In the genomic region with DNA sequence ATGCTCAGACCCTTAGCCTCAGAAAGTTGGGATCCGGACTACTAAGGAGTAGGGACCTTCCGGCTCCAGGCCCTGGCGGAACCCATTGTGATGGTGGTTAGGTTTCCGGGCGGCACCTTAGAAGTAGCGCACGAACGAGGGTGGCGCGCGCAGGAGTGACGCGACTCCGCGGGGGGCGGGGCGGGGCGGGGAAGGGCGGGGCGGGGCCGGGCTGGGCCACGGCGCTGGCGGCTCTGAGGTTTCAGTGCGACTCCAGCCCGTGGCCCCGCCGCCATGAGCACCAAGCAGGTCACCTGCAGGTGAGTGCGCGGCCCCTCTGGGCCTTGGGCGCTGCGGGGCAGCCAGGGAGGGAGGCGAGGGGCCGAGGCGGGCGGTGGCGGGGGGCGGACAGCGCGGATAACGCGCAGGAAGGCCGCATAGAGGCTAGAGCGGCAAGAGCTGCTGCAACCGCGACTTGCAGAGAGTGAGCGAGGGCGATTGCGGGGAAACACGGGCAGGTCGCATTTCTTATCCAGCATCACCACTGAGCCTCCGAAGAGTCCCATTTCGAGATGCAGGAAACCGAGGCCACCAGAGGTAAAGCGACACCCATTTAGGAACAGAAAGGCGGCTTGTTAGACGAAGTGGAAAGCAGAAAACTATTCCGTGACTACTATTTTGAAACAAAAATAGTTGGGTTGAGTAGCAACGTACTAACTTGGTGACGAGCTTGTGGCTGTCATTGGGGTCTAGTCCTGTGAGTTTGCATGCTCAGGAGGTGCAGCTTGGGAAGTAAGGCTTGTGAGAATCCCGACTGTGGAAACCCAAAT, we compare ENCODE assay signal across 8 mouse cellular contexts. TPM values are rescaled to one million over a fixed set of nuclear protein-coding genes. Genes with fewer than 3 reads are reported as not detected.
DNase-seq lines count a peak whose midpoint lies in the region; ATAC-seq and TF ChIP-seq lines count a peak whose summit lies in the region.

A gene (plus strand): TSS at position 188 of the 809 bp plus-strand sequence.

- H3K9me3 ChIP-seq in MEL (replicated peaks; ENCODE audit: insufficient read depth, low read length): no peaks in the 10 kb centered on the region
- no peaks in the 10 kb centered on the region for H3K9me3 ChIP-seq in forebrain, embryonic 16.5 days (ENCODE audit: control insufficient read depth, low read length)
- no peaks in the 10 kb centered on the region for H3K9me3 ChIP-seq in lung, embryonic 14.5 days (ENCODE audit: low read depth, low read length)

- peaks cover 2 to 5% of the 10 kb centered on the region in 2 experiments; a peak in 3 of 4 replicates for H3K4me1 ChIP-seq in MEL (ENCODE audit: control insufficient read depth in 1 of 2, insufficient read depth in 2 of 2, low read length in 2 of 2)
- H3K4me1 ChIP-seq in forebrain, embryonic 16.5 days (replicated peaks; ENCODE audit: control insufficient read depth, insufficient read depth, low read length): peaks cover 8% of the 10 kb centered on the region
- H3K4me1 ChIP-seq in lung, embryonic 14.5 days (ENCODE audit: insufficient read depth): 0 out of 2 replicates have a peak, but pooled peaks cover 2% of the 10 kb centered on the region

- peaks cover 0 to 10% of the 10 kb centered on the region in 2 experiments; a peak in 2 of 4 replicates for H3K36me3 ChIP-seq in MEL (ENCODE audit: control insufficient read depth in 1 of 2, insufficient read depth in 2 of 2, low read length in 2 of 2)
- H3K36me3 ChIP-seq in forebrain, embryonic 16.5 days (ENCODE audit: control insufficient read depth, insufficient read depth): no peaks in the 10 kb centered on the region
- H3K36me3 ChIP-seq in lung, embryonic 14.5 days (ENCODE audit: insufficient read depth): 0 out of 2 replicates have a peak, but pooled peaks cover 6% of the 10 kb centered on the region

- TF ChIP-seq CTCF in MEL (IDR thresholded peaks at IDR 0.05 in 2 of 3, conservative IDR thresholded peaks at IDR 0.05 in 1 of 3; ENCODE audit: control insufficient read depth in 1 of 3, insufficient read depth in 1 of 3, low read depth in 2 of 3, low read length in 3 of 3, poor library complexity in 1 of 3, severe bottlenecking in 1 of 3): no peak
- no peak for TF ChIP-seq CTCF in lung, embryonic 14.5 days (IDR thresholded peaks at IDR 0.05; ENCODE audit: low read depth)

- peak within 1 kb of the TSS; percentile 69 for H3K4me2 ChIP-seq in forebrain, embryonic 16.5 days (ENCODE audit: low read length)
- H3K4me2 ChIP-seq in lung, embryonic 14.5 days: peak within 1 kb of the TSS; percentile 82

- intact Hi-C loops in heart, postnatal 25 days (cut with DNase I): loop anchor here (5.0 kb wide), 1 partner anchor 75 kb away; a partner anchor contains a TSS

- peak; percentile 95 for ATAC-seq in forebrain, embryonic 16.5 days
- peak; percentile 95 for ATAC-seq in lung, embryonic 14.5 days (ENCODE audit: insufficient read depth)
- peak; percentile 94 for ATAC-seq in neutrophil, adult 5-6 weeks (ENCODE audit: extremely low read depth, insufficient number of reproducible peaks, low FRiP score, poor library complexity, severe bottlenecking)

- peaks cover 7% of the 10 kb centered on the region for H3K79me2 ChIP-seq in MEL (ENCODE audit: control insufficient read depth, insufficient read depth, low read length, poor library complexity)

- peak; percentile 75 to 91; a peak in 3 of 4 replicates for TF ChIP-seq POLR2A in MEL (IDR thresholded peaks at IDR 0.05; ENCODE audit: control insufficient read depth in 1 of 2, insufficient read depth in 1 of 2, low read depth in 1 of 2, low read length in 2 of 2, poor library complexity in 1 of 2)

- H3K27ac ChIP-seq in MEL (ENCODE audit: control insufficient read depth, low read depth, low read length): peak within 1 kb of the TSS; percentile 78
- peak within 1 kb of the TSS; percentile 76 for H3K27ac ChIP-seq in forebrain, embryonic 16.5 days (ENCODE audit: low read length)
- H3K27ac ChIP-seq in lung, embryonic 14.5 days (ENCODE audit: low read depth): peak within 1 kb of the TSS; percentile 69

- 0 out of 4 replicates have a peak, but pooled peaks of 1 of the 2 experiments have one; percentile 13 for TF ChIP-seq EP300 in MEL (IDR thresholded peaks at IDR 0.05; ENCODE audit: low read depth in 1 of 2, low read length in 2 of 2)

- H3K4me3 ChIP-seq in MEL (ENCODE audit: control insufficient read depth in 1 of 2, insufficient read depth in 1 of 2, low read depth in 2 of 2, low read length in 2 of 2): peak within 1 kb of the TSS; percentile 88 to 98
- peak within 1 kb of the TSS; percentile 76 for H3K4me3 ChIP-seq in forebrain, embryonic 16.5 days (replicated peaks; ENCODE audit: low read length)
- peak within 1 kb of the TSS; percentile 78 for H3K4me3 ChIP-seq in lung, embryonic 14.5 days (ENCODE audit: low read depth, low read length)

- peak; percentile 92 for DNase-seq in MEL (ENCODE audit: low read depth, low spot score)
- peak; percentile 78 for DNase-seq in cerebellum, adult 11-12 months
- peak; percentile 48 for DNase-seq in heart, postnatal 25 days (ENCODE audit: low spot score)
- DNase-seq in layer of hippocampus, adult 11-12 months (ENCODE audit: low spot score): peak; percentile 75
- peak; percentile 93 for DNase-seq in lung, embryonic 14.5 days
- DNase-seq in testis, postnatal 14 days (ENCODE audit: low spot score): peak; percentile 89

- under 1% methylated on average over 58 of the region's 61 CpGs for WGBS in forebrain, embryonic 16.5 days
- under 1% methylated on average over 61 of the region's 61 CpGs for WGBS in lung, embryonic 14.5 days

- no peak for TF ChIP-seq RAD21 in MEL (IDR thresholded peaks at IDR 0.05; ENCODE audit: low read depth, low read length)

- H3K27me3 ChIP-seq in MEL (ENCODE audit: control insufficient read depth in 1 of 2, insufficient read depth in 2 of 2, low read length in 2 of 2): no peaks in the 10 kb centered on the region
- H3K27me3 ChIP-seq in forebrain, embryonic 16.5 days (replicated peaks; ENCODE audit: control insufficient read depth, insufficient read depth, low read length): no peaks in the 10 kb centered on the region
- H3K27me3 ChIP-seq in lung, embryonic 14.5 days (ENCODE audit: insufficient read depth, low read length): no peaks in the 10 kb centered on the region

- H3K9ac ChIP-seq in MEL (ENCODE audit: control insufficient read depth, low read depth, low read length, poor library complexity, severe bottlenecking): peak within 1 kb of the TSS; percentile 91
- peak within 1 kb of the TSS; percentile 75 for H3K9ac ChIP-seq in forebrain, embryonic 16.5 days (replicated peaks; ENCODE audit: low read depth, low read length)
- peak within 1 kb of the TSS; percentile 85 for H3K9ac ChIP-seq in lung, embryonic 14.5 days

TF ChIP-seq in MEL, 35 proteins besides CTCF, POLR2A, EP300 and RAD21:
- no peak for TF ChIP-seq MAFK (IDR thresholded peaks at IDR 0.05; ENCODE audit: borderline replicate concordance, low read depth, low read length)
- TF ChIP-seq SIN3A (IDR thresholded peaks at IDR 0.05; ENCODE audit: low read length): peak; percentile 89
- 0 out of 2 replicates have a peak, but pooled peaks have one; percentile 38 for TF ChIP-seq TCF12 (IDR thresholded peaks at IDR 0.05; ENCODE audit: low read depth, low read length)
- TF ChIP-seq NRF1 (IDR thresholded peaks at IDR 0.05; ENCODE audit: insufficient read depth, low read depth, low read length, poor library complexity, severe bottlenecking): peak; percentile 66
- TF ChIP-seq MXI1 (IDR thresholded peaks at IDR 0.05; ENCODE audit: low read depth, low read length): peak; percentile 67; the same call in 1 of the 2 replicates
- 0 out of 2 replicates have a peak, but pooled peaks have one; percentile 31 for TF ChIP-seq MAX (IDR thresholded peaks at IDR 0.05; ENCODE audit: low read length)
- no peak for TF ChIP-seq ZC3H11A (IDR thresholded peaks at IDR 0.05; ENCODE audit: low read depth, low read length)
- TF ChIP-seq SMC3 (IDR thresholded peaks at IDR 0.05; ENCODE audit: low read depth, low read length): no peak
- no peak for TF ChIP-seq ETS1 (IDR thresholded peaks at IDR 0.05; ENCODE audit: low read depth, low read length)
- peak; percentile 61 for TF ChIP-seq ELF1 (IDR thresholded peaks at IDR 0.05; ENCODE audit: low read depth, low read length)
- TF ChIP-seq USF1 (IDR thresholded peaks at IDR 0.05; ENCODE audit: low read depth, low read length): no peak
- TF ChIP-seq HCFC1 (IDR thresholded peaks at IDR 0.05; ENCODE audit: low read depth, low read length): peak; percentile 90
- peak; percentile 51 for TF ChIP-seq MAZ (IDR thresholded peaks at IDR 0.05; ENCODE audit: low read depth, low read length)
- TF ChIP-seq POLR2AphosphoS2 (IDR thresholded peaks at IDR 0.05; ENCODE audit: low read length): peak; percentile 67; the same call in 1 of the 2 replicates
- TF ChIP-seq MYC (IDR thresholded peaks at IDR 0.05; ENCODE audit: low read depth, low read length): peak; percentile 47; the same call in 1 of the 2 replicates
- TF ChIP-seq NELFE (IDR thresholded peaks at IDR 0.05; ENCODE audit: low read depth, low read length): peak; percentile 59
- peak; percentile 58 for TF ChIP-seq TBP (IDR thresholded peaks at IDR 0.05; ENCODE audit: low read depth, low read length)
- TF ChIP-seq USF2 (IDR thresholded peaks at IDR 0.05; ENCODE audit: borderline replicate concordance in 1 of 2, insufficient read depth in 1 of 2, low read depth in 1 of 2, low read length in 2 of 2): no peak

RNA-seq across cellular contexts. Expression of the gene that starts here (rescaled TPM):
- total RNA-seq in MEL (2012; rRNA removed): 13.1 and 15.8 TPM in 2 replicates
- 10 to 100 TPM in 1 of 2 experiments, not detected in 1; 38.1 TPM for polyA plus RNA-seq in MEL (2012; ENCODE audit: insufficient read depth in 1 of 2, insufficient read length in 2 of 2, low read depth in 1 of 2, low replicate concordance in 2 of 2, missing spikeins in 1 of 2)
- 42.7 and 45.6 TPM in 2 replicates for polyA plus RNA-seq in forebrain, embryonic 16.5 days (2015; fragmentation: Nextera tagmentation; extraction: Ambion mirVana)
- total RNA-seq in heart, postnatal 25 days (2021): 10 to 100 TPM; 39.0 to 42.8 TPM
- polyA plus RNA-seq in lung, embryonic 14.5 days (2014; fragmentation: Nextera tagmentation; extraction: Ambion mirVana): 25.8 and 29.6 TPM in 2 replicates
- total RNA-seq in neutrophil, adult 5-6 weeks (2017): 13.4 and 17.6 TPM in 2 replicates

Comparison
In these comparisons a context has a peak if more than half of its experiments do, and no peak if none do; other contexts are left out.
1. Peak in every context shown above with its lines: DNase-seq, ATAC-seq, H3K4me3 ChIP-seq and H3K27ac ChIP-seq.